Comparison of ENCODE assay signal across 19 mouse cellular contexts in genomic region chr12:109115707-109116106, GRCm38 (mm10). TPM values are rescaled to one million over a fixed set of nuclear protein-coding genes. Genes with fewer than 3 reads are reported as not detected.
"Had no signal": no experiment of that assay in that cellular context is flagged by ENCODE, and none has a peak within 500 bp of the region (broad histone marks: within the 10 kb centered on the region; RNA-seq: fewer than 3 reads in every experiment).

No protein-coding gene starts in this region.

- ATAC-seq: intestine, embryonic 16.5 days; midbrain, embryonic 16.5 days had no signal

- H3K4me2 ChIP-seq: liver, embryonic 15.5 days; midbrain, embryonic 12.5 days; neural tube, embryonic 13.5 days had no signal

- DNase-seq: kidney, adult 18-20 months; kidney, adult 9 months; kidney, postnatal 14 days; kidney, postnatal 4 days; lung, adult 18-20 months; retina, postnatal 1 day; spleen, adult 18-20 months; thymus, adult 18-20 months; thymus, postnatal 36 days had no signal

- H3K27ac ChIP-seq: liver, embryonic 15.5 days; macrophage; midbrain, embryonic 12.5 days; neural tube, embryonic 13.5 days had no signal

- H3K9ac ChIP-seq: liver, embryonic 15.5 days; midbrain, embryonic 12.5 days; neural tube, embryonic 13.5 days had no signal

- H3K27me3 ChIP-seq: liver, embryonic 15.5 days; midbrain, embryonic 12.5 days; neural tube, embryonic 13.5 days had no signal

- H3K4me1 ChIP-seq: liver, embryonic 15.5 days had no signal

- H3K36me3 ChIP-seq: liver, embryonic 15.5 days; midbrain, embryonic 12.5 days; neural tube, embryonic 13.5 days had no signal

- H3K9me3 ChIP-seq: liver, embryonic 15.5 days; midbrain, embryonic 12.5 days; neural tube, embryonic 13.5 days had no signal

- H3K4me3 ChIP-seq: liver, embryonic 15.5 days; midbrain, embryonic 12.5 days; myocyte; neural tube, embryonic 13.5 days had no signal

RNA-seq across cellular contexts. Expression of gene Begain, which starts 47.7 kb away (rescaled TPM):
- total RNA-seq: liver, adult 2 months; megakaryocyte, adult 5-6 weeks; monocyte, adult 5-6 weeks had no signal
- polyA plus RNA-seq: liver, adult 2 months; macrophage had no signal
